Mouse (Mus musculus) kidney, embryonic 16.5 days (tissue): Measurements from ENCODE around the gene Zfyve9. TPM values are rescaled to one million over a fixed set of nuclear protein-coding genes. Genes with fewer than 3 reads are reported as not detected.
A peak's percentile ranks its signal among the peaks of the same experiment; 100 is the strongest.

Experiments
- ATAC-seq: fragments of 200-750 bp; cut with Nextera tagmentation; 2 replicates; pipeline ENCODE4 v1.8.0; 2017; ENCODE audit warnings: moderate TSS enrichment; ENCODE audit not compliant: low FRiP score, low TSS enrichment
- H3K27ac ChIP-seq: fragments of 300-500 bp; sonication (generic); 2 replicates; pipeline ENCODE4 v1.5.1; 2014; ENCODE audit warnings: low read length
- H3K27me3 ChIP-seq: fragments of 300-500 bp; sonication (generic); 2 replicates; pipeline ENCODE4 v1.6.1; 2014; ENCODE audit warnings: low read length, control low read depth, mixed read lengths; ENCODE audit not compliant: insufficient read depth
- H3K36me3 ChIP-seq: fragments of 300-500 bp; sonication (generic); 2 replicates; pipeline ENCODE4 v1.6.1; 2014; ENCODE audit warnings: low read length, control low read depth, mixed read lengths; ENCODE audit not compliant: insufficient read depth
- H3K4me1 ChIP-seq: fragments of 300-500 bp; sonication (generic); 2 replicates; pipeline ENCODE4 v1.6.1; 2014; ENCODE audit warnings: low read length, control low read depth, mixed read lengths; ENCODE audit not compliant: insufficient read depth
- H3K4me2 ChIP-seq: fragments of 300-500 bp; sonication (generic); replicated peaks from 2 replicates; pipeline ENCODE4 v1.6.1; 2014; ENCODE audit warnings: low read depth, low read length
- H3K4me3 ChIP-seq: fragments of 300-500 bp; sonication (generic); 2 replicates; pipeline ENCODE4 v1.5.1; 2014; ENCODE audit warnings: mild to moderate bottlenecking, low read length
- H3K9ac ChIP-seq: fragments of 300-500 bp; sonication (generic); replicated peaks from 2 replicates; pipeline ENCODE4 v1.6.1; 2014; ENCODE audit warnings: low read length
- H3K9me3 ChIP-seq: fragments of 300-500 bp; sonication (generic); 2 replicates; pipeline ENCODE4 v1.6.1; 2016; ENCODE audit warnings: low read length, control low read depth
- WGBS: fragments of 180-500 bp; shearing (Covaris S2); extraction: QIAGEN DNeasy Blood & Tissue Kit; methylation state at CpG from one replicate; pipeline ENCODE4 v1.1.7; 2014; 5-methylcytosine and 5-hydroxymethylcytosine counted together
- polyA plus RNA-seq: library from polyadenylated mRNA; unstranded; fragments of >200 nt; fragmentation: Nextera tagmentation; extraction: Ambion mirVana; gene quantifications from 2 replicates; pipeline ENCODE4 v1.2.1, GENCODE M21; 2015

Gene Zfyve9
- polyA plus RNA-seq, 1 experiment from 2014 or later: 2.8 TPM

DNA sequence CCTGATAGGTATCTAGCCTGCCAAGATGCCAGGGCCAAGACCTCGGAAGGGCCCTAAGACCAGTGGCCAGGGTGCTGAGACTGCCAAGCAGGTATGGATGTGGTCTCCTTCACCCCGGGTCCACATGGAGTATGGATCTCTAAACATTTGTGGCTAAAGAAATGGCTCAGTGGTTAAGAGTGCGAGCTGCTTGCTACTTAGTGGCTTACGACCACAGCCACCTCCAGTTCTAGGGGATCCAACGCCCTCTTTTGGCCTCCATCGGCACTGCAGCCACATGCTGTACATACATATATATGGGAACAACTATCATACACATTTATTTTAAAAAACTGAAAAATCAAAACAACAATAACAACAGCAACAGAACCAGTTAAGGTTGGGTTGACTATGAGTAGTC lies 159.1 kb downstream of the Zfyve9 start:
- ATAC-seq: no peak
- WGBS: 95% methylated on average over 6 of the region's 6 CpGs
- H3K4me1 ChIP-seq: peaks cover 15% of the 10 kb centered on the region
- no peaks in the 10 kb centered on the region for H3K9me3 ChIP-seq
- no peak overlapping the region for H3K27ac ChIP-seq
- H3K4me2 ChIP-seq: no peak overlapping the region
- no peak overlapping the region for H3K4me3 ChIP-seq
- H3K27me3 ChIP-seq: no peaks in the 10 kb centered on the region
- peaks cover 20% of the 10 kb centered on the region; the same call in 1 of the 2 replicates for H3K36me3 ChIP-seq
- no peak overlapping the region for H3K9ac ChIP-seq

DNA sequence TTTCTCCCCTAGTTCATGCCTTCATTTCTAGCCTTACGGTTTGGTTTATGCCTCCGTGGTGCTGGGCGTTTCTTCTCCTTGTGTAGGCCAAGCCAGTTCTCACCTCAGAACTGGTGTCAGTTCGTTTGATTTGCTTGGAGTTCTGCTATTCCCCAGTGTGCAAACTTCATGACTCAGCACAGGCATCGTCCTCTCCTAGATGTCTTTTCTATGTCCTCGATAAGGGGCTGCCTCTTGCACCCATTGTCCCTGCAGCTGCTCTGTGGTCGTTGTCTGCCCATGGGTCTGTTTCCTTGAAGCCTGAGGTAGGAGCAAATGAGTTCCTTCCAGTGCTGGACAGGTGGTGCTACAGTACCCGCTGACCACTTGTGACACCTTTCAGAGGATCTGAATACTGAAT lies 160.1 kb downstream of the Zfyve9 start:
- Histone ChIP-seq H3K4me3 (peak overlapping the region; percentile 86), H3K36me3 (peaks cover 10% of the 10 kb centered on the region; the same call in 1 of the 2 replicates), H3K27ac (peak overlapping the region; percentile 94), H3K4me2 (peak overlapping the region; percentile 88), H3K9ac (peak overlapping the region; percentile 96), H3K9me3 (no peaks in the 10 kb centered on the region), H3K4me1 (peaks cover 15% of the 10 kb centered on the region), H3K27me3 (no peaks in the 10 kb centered on the region)
- ATAC-seq: 0 out of 2 replicates have a peak, but pooled peaks have one; percentile 3
- 13% methylated on average over 8 of the region's 8 CpGs for WGBS

GRCm38 (mm10) chr4:108619587-108620341 lies 160.8 kb downstream of the Zfyve9 start, which contains the start of gene Cc2d1b:
Cc2d1b (plus strand) TSS chr4:108619940.
- Histone ChIP-seq H3K4me2 (peak within 1 kb of the TSS; percentile 88), H3K27me3 (no peaks in the 10 kb centered on the region), H3K36me3 (peaks cover 3% of the 10 kb centered on the region; the same call in 1 of the 2 replicates), H3K9me3 (no peaks in the 10 kb centered on the region), H3K4me1 (peaks cover 15% of the 10 kb centered on the region), H3K4me3 (peak within 1 kb of the TSS; percentile 86), H3K9ac (peak within 1 kb of the TSS; percentile 96), H3K27ac (peak within 1 kb of the TSS; percentile 94)
- ATAC-seq: peak; percentile 93
- WGBS: under 1% methylated on average over 81 of the region's 86 CpGs

DNA sequence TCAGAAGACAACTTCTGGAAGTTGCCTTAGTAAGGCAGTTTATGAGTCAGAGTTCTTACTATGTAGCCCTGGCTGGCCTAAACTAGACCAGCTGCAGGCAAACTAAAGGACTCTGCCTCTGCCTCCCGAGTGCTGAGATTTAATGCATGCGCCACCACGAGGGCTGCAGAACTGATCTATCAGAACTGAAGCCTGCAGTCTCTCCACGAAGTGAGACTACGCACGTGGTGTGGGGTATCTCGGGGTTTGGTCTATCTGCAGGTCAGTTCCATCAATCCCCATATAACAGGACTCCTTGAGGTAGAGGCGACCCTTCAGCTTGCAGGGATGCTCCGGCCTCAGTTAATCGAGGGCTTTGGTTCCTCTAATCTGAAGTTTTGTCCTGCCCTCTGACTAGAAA lies 161.4 kb downstream of the Zfyve9 start:
- under 1% methylated on average over 10 of the region's 10 CpGs for WGBS
- H3K9ac ChIP-seq: peak overlapping the region; percentile 96
- peak; percentile 37 for ATAC-seq

GRCm38 (mm10) chr4:108618586-108618985 lies 162.0 kb downstream of the Zfyve9 start:
- ATAC-seq: no peak
- 63% methylated on average over 4 of the region's 4 CpGs for WGBS
- H3K36me3 ChIP-seq: no peaks in the 10 kb centered on the region
- H3K27ac ChIP-seq: peak overlapping the region; percentile 94
- peak overlapping the region; percentile 86; the same call in 1 of the 2 replicates for H3K4me3 ChIP-seq
- peak overlapping the region; percentile 88 for H3K4me2 ChIP-seq
- peaks cover 15% of the 10 kb centered on the region for H3K4me1 ChIP-seq
- H3K9me3 ChIP-seq: no peaks in the 10 kb centered on the region
- H3K27me3 ChIP-seq: no peaks in the 10 kb centered on the region
- peak overlapping the region; percentile 96 for H3K9ac ChIP-seq

More for the DNA sequence above, 161.4 kb downstream of the Zfyve9 start:
- Histone ChIP-seq H3K27ac (peak overlapping the region; percentile 94), H3K27me3 (no peaks in the 10 kb centered on the region), H3K4me3 (peak overlapping the region; percentile 86), H3K36me3 (no peaks in the 10 kb centered on the region; the same call in 1 of the 2 replicates), H3K9me3 (no peaks in the 10 kb centered on the region), H3K4me2 (peak overlapping the region; percentile 88), H3K4me1 (peaks cover 15% of the 10 kb centered on the region)

DNA sequence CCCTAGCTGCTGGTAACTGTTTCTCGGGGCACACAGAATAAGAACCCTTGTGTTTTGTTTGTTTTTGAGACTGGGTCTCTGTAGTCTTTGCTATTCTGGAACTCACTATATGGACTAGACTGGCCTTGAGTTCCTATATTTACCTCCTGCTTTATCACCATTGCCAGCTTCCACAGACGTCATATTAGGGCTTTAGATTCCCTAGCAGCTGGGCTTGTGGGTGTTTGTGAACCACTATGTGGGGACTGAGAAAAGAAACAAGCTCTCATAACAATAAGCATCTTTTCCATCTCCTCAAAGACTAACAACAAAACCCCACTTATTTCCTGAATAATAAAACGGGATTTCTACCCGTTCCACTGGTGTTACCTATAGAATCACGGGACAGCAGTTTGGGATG lies 169.7 kb downstream of the Zfyve9 start:
- H3K36me3 ChIP-seq: 0 out of 2 replicates have a peak, but pooled peaks cover 4% of the 10 kb centered on the region
- ATAC-seq: no peak
- H3K4me2 ChIP-seq: no peak overlapping the region
- H3K9ac ChIP-seq: no peak overlapping the region
- H3K4me3 ChIP-seq: no peak overlapping the region
- H3K27ac ChIP-seq: no peak overlapping the region
- peaks cover 3% of the 10 kb centered on the region; the same call in 1 of the 2 replicates for H3K4me1 ChIP-seq
- no peaks in the 10 kb centered on the region for H3K9me3 ChIP-seq
- WGBS: 92% methylated on average over 5 of the region's 5 CpGs
- H3K27me3 ChIP-seq: no peaks in the 10 kb centered on the region

DNA sequence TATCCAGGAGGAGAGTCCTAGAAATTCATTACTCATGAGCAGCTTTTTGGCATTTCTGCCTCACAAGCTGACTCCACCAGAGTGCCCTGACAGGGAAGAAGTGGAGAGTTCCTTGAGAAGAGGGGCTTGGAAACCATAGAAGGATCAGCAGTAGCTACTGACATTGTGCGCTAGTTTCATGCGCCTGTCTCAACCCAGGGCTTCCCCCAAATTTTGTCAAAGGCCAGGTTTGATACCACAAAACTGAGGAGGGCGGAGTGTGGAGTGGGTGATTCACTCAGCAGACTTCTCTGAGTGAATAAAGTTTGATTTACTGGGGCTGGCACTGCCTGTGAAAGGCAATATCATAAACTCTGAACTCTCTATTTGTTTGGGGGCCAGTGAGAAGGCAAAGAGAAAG lies 171.9 kb downstream of the Zfyve9 start:
- Histone ChIP-seq H3K36me3 (peaks cover 23% of the 10 kb centered on the region), H3K9me3 (no peaks in the 10 kb centered on the region), H3K4me2 (no peak overlapping the region), H3K4me1 (peaks cover 3% of the 10 kb centered on the region; the same call in 1 of the 2 replicates), H3K9ac (no peak overlapping the region), H3K4me3 (no peak overlapping the region), H3K27ac (no peak overlapping the region), H3K27me3 (no peaks in the 10 kb centered on the region)
- no peak for ATAC-seq
- WGBS: 92% methylated on average over 3 of the region's 3 CpGs

DNA sequence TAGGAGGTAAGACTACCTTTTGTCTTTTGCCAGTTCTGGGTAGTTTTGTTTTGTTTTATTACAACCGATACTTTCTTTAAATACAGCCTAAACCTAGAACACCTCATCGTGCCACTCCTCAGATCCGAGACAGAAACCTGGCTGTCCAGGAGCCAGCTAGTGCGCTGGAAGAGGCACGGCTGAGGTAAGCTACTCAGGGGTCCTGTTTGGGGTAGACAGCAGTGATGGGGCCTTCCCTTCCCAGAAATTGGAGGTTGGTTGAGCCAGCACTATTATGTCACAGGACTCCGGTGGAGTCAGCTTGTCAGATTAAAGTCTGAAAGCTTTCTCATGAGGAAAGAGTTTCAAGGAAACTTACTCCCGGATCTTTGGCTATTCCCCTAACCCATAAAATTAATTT lies 178.7 kb downstream of the Zfyve9 start:
- WGBS: 92% methylated on average over 7 of the region's 7 CpGs

DNA sequence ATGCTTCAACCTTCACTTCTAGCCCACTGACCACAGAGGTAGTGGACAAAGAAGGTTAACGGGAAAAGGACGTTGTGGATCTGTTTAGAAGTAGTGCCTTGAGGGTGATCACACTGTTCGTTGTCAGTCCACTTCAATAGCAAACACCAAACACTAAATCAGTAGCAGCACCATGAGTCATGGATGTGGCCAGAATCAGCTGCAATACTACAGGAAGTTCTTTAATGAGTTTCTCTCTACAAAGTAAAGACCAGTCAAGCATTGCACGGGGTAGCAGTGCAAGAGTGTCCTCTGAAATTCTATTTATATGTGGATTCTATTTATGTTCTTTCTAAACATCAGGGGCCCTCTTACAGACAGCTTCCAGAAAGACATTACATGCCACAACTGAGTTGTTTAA lies 182.3 kb downstream of the Zfyve9 start:
- WGBS: 79% methylated on average over 4 of the region's 4 CpGs
- Histone ChIP-seq H3K9me3 (peaks cover 3% of the 10 kb centered on the region; the same call in 1 of the 2 replicates), H3K36me3 (peaks cover 24% of the 10 kb centered on the region), H3K27me3 (no peaks in the 10 kb centered on the region), H3K4me1 (no peaks in the 10 kb centered on the region), H3K4me3 (no peak overlapping the region), H3K27ac (no peak overlapping the region), H3K4me2 (no peak overlapping the region), H3K9ac (no peak overlapping the region)
- ATAC-seq: no peak

More for the DNA sequence above, 178.7 kb downstream of the Zfyve9 start:
- no peak overlapping the region for H3K4me2 ChIP-seq
- peaks cover 46% of the 10 kb centered on the region for H3K36me3 ChIP-seq
- no peak overlapping the region for H3K9ac ChIP-seq
- no peaks in the 10 kb centered on the region for H3K4me1 ChIP-seq
- H3K27ac ChIP-seq: no peak overlapping the region
- ATAC-seq: no peak
- no peaks in the 10 kb centered on the region for H3K27me3 ChIP-seq
- no peak overlapping the region for H3K4me3 ChIP-seq
- peaks cover 3% of the 10 kb centered on the region; the same call in 1 of the 2 replicates for H3K9me3 ChIP-seq

- no peak overlapping the region for H3K4me3 ChIP-seq
Observed at GRCm38 (mm10) chr4:108595785-108596184, 184.8 kb downstream of the Zfyve9 start.

More at GRCm38 (mm10) chr4:108595785-108596184, 184.8 kb downstream of the Zfyve9 start:
- H3K4me2 ChIP-seq: no peak overlapping the region
- H3K27ac ChIP-seq: no peak overlapping the region
- no peak for ATAC-seq
- H3K9me3 ChIP-seq: no peaks in the 10 kb centered on the region
- H3K27me3 ChIP-seq: no peaks in the 10 kb centered on the region
- 90% methylated on average over 1 of the region's 1 CpGs for whole genome bisulfite sequencing
- H3K36me3 ChIP-seq: peaks cover 11% of the 10 kb centered on the region; the same call in 1 of the 2 replicates
- H3K9ac ChIP-seq: no peak overlapping the region
- H3K4me1 ChIP-seq: no peaks in the 10 kb centered on the region
